Mouse (Mus musculus): Measurements from ENCODE around the gene Foxn3.

DNA sequence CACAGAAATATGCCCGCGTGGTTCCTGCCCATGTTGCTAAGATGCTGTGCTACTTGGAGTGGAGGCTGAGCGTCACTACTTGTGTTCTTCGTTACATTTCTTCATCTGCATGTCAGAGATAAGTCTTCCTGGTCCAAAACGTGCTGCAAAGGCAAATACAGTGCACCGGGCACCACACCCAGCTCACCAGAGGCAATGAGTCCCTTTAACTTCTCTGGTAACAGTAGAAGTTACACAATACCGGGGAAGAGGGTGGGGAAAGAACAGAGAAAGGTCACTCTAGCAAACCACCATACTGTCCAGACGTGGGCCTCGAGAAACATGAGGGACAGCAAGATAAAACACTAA, 213.8 kb downstream of the Foxn3 start:
- no peak for TF ChIP-seq CTCF (IDR thresholded peaks at IDR 0.05; ENCODE audit: low read depth, low read length)
- no peak for TF ChIP-seq POLR2A (IDR thresholded peaks at IDR 0.05; ENCODE audit: insufficient read depth, low read length)
- 0 out of 2 replicates have a peak, but pooled peaks have one; percentile 44 for TF ChIP-seq EP300 (IDR thresholded peaks at IDR 0.05; ENCODE audit: insufficient read depth, low read depth, low read length)

All from ES-Bruce4 (cell line).